Mouse (Mus musculus): Measurements from ENCODE around the gene Prpf4. TPM values are rescaled to one million over a fixed set of nuclear protein-coding genes. Genes with fewer than 3 reads are reported as not detected.

Prpf4 gene
- polyA plus RNA-seq, 1 experiment from 2014 or later, result 19.5 TPM

GRCm38 (mm10) chr4:62459081-62459480, 50.5 kb downstream of the Prpf4 start:
- Histone ChIP-seq H3K4me2 (replicated peaks) (no peak overlapping the region), H3K4me1 (peaks cover 5% of the 10 kb centered on the region), H3K27ac (replicated peaks) (no peak overlapping the region), H3K9me3 (no peaks in the 10 kb centered on the region), H3K27me3 (no peaks in the 10 kb centered on the region), H3K36me3 (no peaks in the 10 kb centered on the region), H3K4me3 (no peak overlapping the region), H3K9ac (replicated peaks) (no peak overlapping the region)
- ATAC-seq (replicated peaks), result peak; percentile 77; the same call in 1 of the 2 replicates
- WGBS, result 67% methylated on average over 3 of the region's 3 CpGs

- Histone ChIP-seq H3K4me2 (replicated peaks) (no peak overlapping the region), H3K36me3 (no peaks in the 10 kb centered on the region), H3K4me3 (no peak overlapping the region), H3K27me3 (no peaks in the 10 kb centered on the region), H3K9ac (replicated peaks) (no peak overlapping the region), H3K27ac (replicated peaks) (no peak overlapping the region), H3K4me1 (peaks cover 5% of the 10 kb centered on the region), H3K9me3 (no peaks in the 10 kb centered on the region)
- no peak for ATAC-seq (replicated peaks)
- 91% methylated on average over 8 of the region's 8 CpGs for WGBS
Measured at GRCm38 (mm10) chr4:62460348-62460747, 51.8 kb downstream of the Prpf4 start.

- H3K27me3 ChIP-seq, result no peaks in the 10 kb centered on the region
- WGBS, result 87% methylated on average over 2 of the region's 2 CpGs
Measured at GRCm38 (mm10) chr4:62463124-62463523, 54.5 kb downstream of the Prpf4 start.

GRCm38 (mm10) chr4:62468158-62468557, 59.6 kb downstream of the Prpf4 start:
- H3K9ac ChIP-seq (replicated peaks), result no peak overlapping the region
- no peak overlapping the region for H3K27ac ChIP-seq (replicated peaks)
- no peaks in the 10 kb centered on the region for H3K9me3 ChIP-seq
- peaks cover 6% of the 10 kb centered on the region; the same call in 1 of the 2 replicates for H3K4me1 ChIP-seq
- H3K27me3 ChIP-seq, result no peaks in the 10 kb centered on the region
- 97% methylated on average over 1 of the region's 1 CpGs for WGBS
- no peak for ATAC-seq (replicated peaks)
- H3K4me2 ChIP-seq (replicated peaks), result no peak overlapping the region
- no peak overlapping the region for H3K4me3 ChIP-seq
- H3K36me3 ChIP-seq, result no peaks in the 10 kb centered on the region

More at GRCm38 (mm10) chr4:62463124-62463523, 54.5 kb downstream of the Prpf4 start:
- Histone ChIP-seq H3K4me2 (replicated peaks) (no peak overlapping the region), H3K27ac (replicated peaks) (no peak overlapping the region), H3K4me3 (no peak overlapping the region), H3K36me3 (no peaks in the 10 kb centered on the region), H3K9ac (replicated peaks) (no peak overlapping the region), H3K4me1 (peaks cover 5% of the 10 kb centered on the region), H3K9me3 (no peaks in the 10 kb centered on the region)
- ATAC-seq (replicated peaks), result no peak

- ATAC-seq (replicated peaks), result peak; percentile 98
- WGBS, result 0% methylated on average over 30 of the region's 30 CpGs
- peak within 1 kb of the TSS; percentile 55; the same call in 1 of the 2 replicates for H3K27ac ChIP-seq (replicated peaks)
Measured at GRCm38 (mm10) chr4:62470598-62471051, 62.0 kb downstream of the Prpf4 start, which contains the start of gene Wdr31. TSS of gene Wdr31 (minus strand) at chr4:62470896.

GRCm38 (mm10) chr4:62472071-62472470, 63.5 kb downstream of the Prpf4 start:
- no peak for ATAC-seq (replicated peaks)
- Histone ChIP-seq H3K9me3 (no peaks in the 10 kb centered on the region), H3K27ac (replicated peaks) (no peak overlapping the region), H3K9ac (replicated peaks) (no peak overlapping the region), H3K4me2 (replicated peaks) (no peak overlapping the region), H3K4me3 (no peak overlapping the region), H3K4me1 (peaks cover 6% of the 10 kb centered on the region; the same call in 1 of the 2 replicates), H3K27me3 (no peaks in the 10 kb centered on the region), H3K36me3 (no peaks in the 10 kb centered on the region)
- WGBS, result 94% methylated on average over 2 of the region's 2 CpGs

More at GRCm38 (mm10) chr4:62470598-62471051, 62.0 kb downstream of the Prpf4 start, which contains the start of gene Wdr31:
- Histone ChIP-seq H3K4me1 (peaks cover 6% of the 10 kb centered on the region; the same call in 1 of the 2 replicates), H3K27me3 (no peaks in the 10 kb centered on the region), H3K4me3 (peak within 1 kb of the TSS; percentile 80), H3K4me2 (replicated peaks) (peak within 1 kb of the TSS; percentile 80), H3K36me3 (no peaks in the 10 kb centered on the region), H3K9me3 (no peaks in the 10 kb centered on the region), H3K9ac (replicated peaks) (peak within 1 kb of the TSS; percentile 66)

GRCm38 (mm10) chr4:62475131-62475530, 66.5 kb downstream of the Prpf4 start:
- no peak for ATAC-seq (replicated peaks)
- H3K4me1 ChIP-seq, result peaks cover 12% of the 10 kb centered on the region
- no peak overlapping the region for H3K4me3 ChIP-seq
- no peaks in the 10 kb centered on the region for H3K9me3 ChIP-seq
- H3K9ac ChIP-seq (replicated peaks), result no peak overlapping the region
- no peaks in the 10 kb centered on the region for H3K36me3 ChIP-seq
- peaks cover 23% of the 10 kb centered on the region for H3K27me3 ChIP-seq
- 85% methylated on average over 2 of the region's 2 CpGs for WGBS
- H3K4me2 ChIP-seq (replicated peaks), result no peak overlapping the region
- H3K27ac ChIP-seq (replicated peaks), result no peak overlapping the region

- H3K4me3 ChIP-seq, result no peak overlapping the region
- H3K27me3 ChIP-seq, result peaks cover 28% of the 10 kb centered on the region
- H3K4me2 ChIP-seq (replicated peaks), result no peak overlapping the region
- H3K27ac ChIP-seq (replicated peaks), result no peak overlapping the region
- ATAC-seq (replicated peaks), result no peak
- H3K36me3 ChIP-seq, result no peaks in the 10 kb centered on the region
- H3K4me1 ChIP-seq, result peaks cover 9% of the 10 kb centered on the region
- no peak overlapping the region for H3K9ac ChIP-seq (replicated peaks)
- WGBS, result 94% methylated on average over 6 of the region's 6 CpGs
- H3K9me3 ChIP-seq, result no peaks in the 10 kb centered on the region
Measured at GRCm38 (mm10) chr4:62475793-62476192, 67.2 kb downstream of the Prpf4 start.

Other genes with a start within 250 kb of the Prpf4 start
- 20.4 TPM in 2 replicates for gene Zfp37, start 177.8 kb upstream of the Prpf4 start, polyA plus RNA-seq (2015; fragmentation: Nextera tagmentation; extraction: Ambion mirVana)
- gene Slc31a2, start 146.2 kb upstream of the Prpf4 start, polyA plus RNA-seq (2015; fragmentation: Nextera tagmentation; extraction: Ambion mirVana), result 11.1 and 11.8 TPM in 2 replicates
- 22.8 and 23.6 TPM in 2 replicates for gene Fkbp15, start 48.2 kb upstream of the Prpf4 start, polyA plus RNA-seq (2015; fragmentation: Nextera tagmentation; extraction: Ambion mirVana)
- 39.2 and 40.4 TPM in 2 replicates for gene Slc31a1, start 48.1 kb upstream of the Prpf4 start, polyA plus RNA-seq (2015; fragmentation: Nextera tagmentation; extraction: Ambion mirVana)
- gene Cdc26, start 155 bp upstream of the Prpf4 start, polyA plus RNA-seq (2015; fragmentation: Nextera tagmentation; extraction: Ambion mirVana), result 104 and 125 TPM in 2 replicates
- 0.32 TPM in 1 of 2 replicates, not detected in the other for gene Rnf183, start 26.5 kb downstream of the Prpf4 start, polyA plus RNA-seq (2015; fragmentation: Nextera tagmentation; extraction: Ambion mirVana)
- 9.9 and 11.5 TPM in 2 replicates for gene Wdr31, start 62.1 kb downstream of the Prpf4 start, polyA plus RNA-seq (2015; fragmentation: Nextera tagmentation; extraction: Ambion mirVana)
- gene Bspry, start 71.3 kb downstream of the Prpf4 start, polyA plus RNA-seq (2015; fragmentation: Nextera tagmentation; extraction: Ambion mirVana), result 0.78 and 0.85 TPM in 2 replicates
- 10.8 TPM in 2 replicates for gene Hdhd3, start 94.7 kb downstream of the Prpf4 start, polyA plus RNA-seq (2015; fragmentation: Nextera tagmentation; extraction: Ambion mirVana)
- gene Alad, start 111.1 kb downstream of the Prpf4 start, polyA plus RNA-seq (2015; fragmentation: Nextera tagmentation; extraction: Ambion mirVana), result 63.3 and 64.3 TPM in 2 replicates
- gene Pole3, start 116.3 kb downstream of the Prpf4 start, polyA plus RNA-seq (2015; fragmentation: Nextera tagmentation; extraction: Ambion mirVana), result 83.9 and 88.4 TPM in 2 replicates
- 0.60 and 0.79 TPM in 2 replicates for gene 4933430I17Rik, start 116.6 kb downstream of the Prpf4 start, polyA plus RNA-seq (2015; fragmentation: Nextera tagmentation; extraction: Ambion mirVana)
- 46.7 and 53.4 TPM in 2 replicates for gene Rgs3, start 151.1 kb downstream of the Prpf4 start, polyA plus RNA-seq (2015; fragmentation: Nextera tagmentation; extraction: Ambion mirVana)

Data from forebrain, embryonic 15.5 days (tissue).